Mouse (Mus musculus): Measurements from ENCODE around the gene Tceanc2.
"Not testable (repeated sequence)": the region's sequence is repeated elsewhere in the genome, so short reads cannot be mapped to it uniquely, and the experiment has no call there.

Gene Tceanc2

DNA sequence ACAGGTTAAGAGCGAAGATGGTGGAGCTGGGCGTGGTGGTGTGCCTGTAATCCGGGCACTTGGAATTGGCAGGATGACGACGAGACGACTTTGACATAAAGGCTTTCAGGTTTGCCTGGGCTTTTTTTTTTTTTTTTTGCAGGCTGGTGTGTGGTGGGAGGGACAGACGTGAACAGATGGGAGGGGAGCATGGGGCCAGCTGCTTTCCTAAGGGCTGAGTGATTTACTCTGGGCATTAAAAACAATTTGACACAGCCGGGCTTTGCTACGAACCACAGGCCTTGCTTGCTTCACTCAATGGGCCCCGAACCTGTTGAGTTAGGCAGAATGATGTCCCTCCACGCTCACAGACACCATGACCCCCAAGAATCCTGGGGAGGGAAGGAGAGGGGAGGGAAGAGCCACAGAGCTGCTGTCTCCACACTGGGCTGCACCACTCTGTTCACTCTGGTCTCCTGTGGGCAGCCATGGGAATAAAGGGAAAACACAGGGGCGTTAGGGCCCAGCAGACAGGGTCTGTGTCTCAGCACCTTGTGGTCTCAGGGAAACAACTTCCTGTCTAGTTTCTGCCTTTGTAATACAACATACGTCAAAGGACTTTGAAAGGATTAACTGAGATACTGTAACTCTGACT is 51.9 kb downstream of the Tceanc2 start:
- DNase-seq (ENCODE audit: low read depth, low spot score), result no peak

DNA sequence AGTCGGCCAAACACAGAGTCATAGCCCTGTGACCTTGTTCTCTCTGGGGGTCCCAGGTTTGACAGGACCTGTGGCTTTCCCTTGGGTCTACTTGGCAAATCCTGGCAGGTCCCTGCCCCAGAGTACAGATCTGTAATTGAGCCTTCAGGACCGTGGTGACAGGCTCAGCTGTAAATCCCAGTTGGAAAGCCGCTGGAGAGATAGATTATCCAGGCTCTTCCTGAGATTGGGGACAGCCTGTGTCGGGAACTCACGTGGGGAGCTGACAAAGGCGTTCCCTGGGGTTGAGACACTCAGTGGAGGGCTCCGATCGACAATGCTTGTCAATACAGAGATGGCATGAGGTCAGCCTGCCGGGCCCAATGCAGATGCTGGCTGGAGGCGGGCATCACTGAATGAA is 52.5 kb downstream of the Tceanc2 start:
- no peak for DNase-seq (ENCODE audit: low read depth, low spot score)

GRCm38 (mm10) chr4:107125101-107125500 is 53.8 kb downstream of the Tceanc2 start:
- DNase-seq (ENCODE audit: low read depth, low spot score), result no peak

DNA sequence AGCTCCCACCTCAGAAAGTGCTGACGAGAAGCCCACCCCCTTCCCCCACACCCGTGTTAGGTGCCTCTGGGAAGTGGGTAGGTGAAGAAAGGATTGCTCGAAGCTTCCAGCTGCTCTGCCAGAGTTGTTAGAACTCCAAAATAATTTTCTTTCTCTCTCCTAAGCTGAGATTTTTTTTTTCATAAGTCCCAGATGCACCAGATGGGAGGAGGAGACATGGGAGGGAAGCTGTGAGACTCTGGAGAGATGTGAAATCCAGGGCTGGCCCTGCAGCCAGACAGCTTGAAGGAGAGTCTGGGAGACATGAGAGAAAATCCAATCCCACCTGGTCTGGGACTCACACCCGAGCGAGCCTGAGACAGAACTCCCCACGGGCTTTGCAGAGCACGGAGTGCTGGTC is 54.5 kb downstream of the Tceanc2 start:
- no peak for DNase-seq (ENCODE audit: low read depth, low spot score)

DNA sequence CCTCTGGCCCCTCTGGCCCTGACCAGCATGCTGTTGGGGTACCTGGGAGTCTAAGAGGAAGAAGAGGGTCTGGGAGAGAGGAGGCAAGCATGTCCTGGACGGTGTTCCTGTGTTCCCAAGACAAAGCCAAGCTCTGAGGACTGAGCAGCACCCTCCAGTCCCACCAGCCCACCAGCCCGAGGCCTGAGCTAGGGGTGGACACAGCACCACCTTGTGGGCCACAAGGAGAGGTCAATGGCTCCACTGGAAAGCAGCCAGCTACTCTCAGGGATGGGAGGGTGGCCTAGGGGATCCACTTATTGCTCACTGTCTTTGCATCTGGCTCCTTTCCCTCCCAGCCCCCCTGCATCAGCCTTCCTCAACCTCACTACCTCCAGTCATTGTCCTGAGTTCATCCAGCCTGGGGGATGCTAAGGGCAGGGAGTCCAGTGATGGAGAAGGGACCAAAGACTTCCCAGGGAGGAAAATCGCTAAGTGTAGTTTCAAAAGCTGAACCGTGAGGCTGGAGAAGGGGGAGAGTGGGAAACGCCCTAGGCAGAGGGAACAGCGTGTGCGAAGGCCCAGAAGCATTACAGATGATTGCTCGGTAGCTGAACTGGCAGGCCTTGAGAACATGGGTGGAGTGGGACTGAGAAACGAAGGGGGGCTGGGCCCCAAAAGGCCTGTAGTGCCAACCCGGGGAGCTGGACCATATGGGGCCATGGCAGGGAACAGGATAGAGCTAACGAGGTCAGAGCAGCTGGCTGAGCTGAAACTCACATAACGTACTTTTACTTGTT is 57.6 kb downstream of the Tceanc2 start:
- DNase-seq (ENCODE audit: low read depth, low spot score), result no peak

- DNase-seq (ENCODE audit: low read depth, low spot score), result no peak
Measured at GRCm38 (mm10) chr4:107120676-107121075, 58.2 kb downstream of the Tceanc2 start.

- DNase-seq (ENCODE audit: low read depth, low spot score), result no peak
Measured at GRCm38 (mm10) chr4:107119056-107119455, 59.9 kb downstream of the Tceanc2 start.

GRCm38 (mm10) chr4:107117741-107118385 is 61.1 kb downstream of the Tceanc2 start:
- DNase-seq (ENCODE audit: low read depth, low spot score), result no peak

DNA sequence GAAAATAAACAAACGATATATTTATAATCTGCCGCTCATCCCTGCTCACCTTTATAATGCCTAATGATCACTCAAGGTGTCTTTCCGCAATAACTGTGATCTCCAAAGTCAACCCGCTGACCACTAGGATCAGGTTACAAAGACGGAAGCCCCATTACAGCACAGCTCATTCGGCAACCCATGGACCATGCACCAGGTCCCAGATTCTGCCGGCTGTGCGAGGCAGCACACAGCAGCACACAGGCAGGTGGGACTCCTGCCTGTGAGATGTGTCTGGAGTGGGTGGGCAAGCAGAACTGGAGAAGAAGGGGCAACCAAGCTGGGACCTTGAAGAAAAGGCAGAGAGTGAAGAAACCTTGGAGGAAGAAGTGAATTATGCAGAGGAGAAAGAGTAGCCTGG is 64.6 kb downstream of the Tceanc2 start:
- DNase-seq (ENCODE audit: low read depth, low spot score), result no peak

- DNase-seq (ENCODE audit: low read depth, low spot score), result not testable (repeated sequence)
Measured at GRCm38 (mm10) chr4:107109181-107109580, 69.7 kb downstream of the Tceanc2 start.

DNA sequence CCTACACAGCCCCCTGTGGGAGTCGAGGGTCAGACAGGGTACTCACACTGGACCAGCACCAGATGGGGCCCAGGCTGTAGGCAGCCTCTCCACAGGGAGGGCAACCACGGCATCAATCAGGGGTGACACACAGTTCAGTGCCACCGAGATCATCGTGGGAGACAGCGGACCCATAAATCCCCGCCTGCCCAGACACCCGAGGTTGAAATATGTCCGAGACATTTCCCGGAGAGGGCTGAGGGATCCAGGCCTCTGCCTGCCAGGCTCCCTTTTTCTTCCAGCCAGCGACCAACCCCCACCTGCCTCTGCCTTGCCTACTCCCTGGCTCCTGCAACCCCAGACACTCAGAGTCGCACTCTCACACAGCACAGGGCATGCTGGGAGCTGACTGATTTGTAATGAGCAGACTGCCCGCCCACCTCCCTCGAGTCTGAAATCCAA is 70.6 kb downstream of the Tceanc2 start:
- no peak for DNase-seq (ENCODE audit: low read depth, low spot score)

- no peak for DNase-seq (ENCODE audit: low read depth, low spot score)
Measured at GRCm38 (mm10) chr4:107106777-107107176, 72.1 kb downstream of the Tceanc2 start.

- no peak for DNase-seq (ENCODE audit: low read depth, low spot score)
Measured at GRCm38 (mm10) chr4:107102220-107102619, 76.7 kb downstream of the Tceanc2 start.

DNA sequence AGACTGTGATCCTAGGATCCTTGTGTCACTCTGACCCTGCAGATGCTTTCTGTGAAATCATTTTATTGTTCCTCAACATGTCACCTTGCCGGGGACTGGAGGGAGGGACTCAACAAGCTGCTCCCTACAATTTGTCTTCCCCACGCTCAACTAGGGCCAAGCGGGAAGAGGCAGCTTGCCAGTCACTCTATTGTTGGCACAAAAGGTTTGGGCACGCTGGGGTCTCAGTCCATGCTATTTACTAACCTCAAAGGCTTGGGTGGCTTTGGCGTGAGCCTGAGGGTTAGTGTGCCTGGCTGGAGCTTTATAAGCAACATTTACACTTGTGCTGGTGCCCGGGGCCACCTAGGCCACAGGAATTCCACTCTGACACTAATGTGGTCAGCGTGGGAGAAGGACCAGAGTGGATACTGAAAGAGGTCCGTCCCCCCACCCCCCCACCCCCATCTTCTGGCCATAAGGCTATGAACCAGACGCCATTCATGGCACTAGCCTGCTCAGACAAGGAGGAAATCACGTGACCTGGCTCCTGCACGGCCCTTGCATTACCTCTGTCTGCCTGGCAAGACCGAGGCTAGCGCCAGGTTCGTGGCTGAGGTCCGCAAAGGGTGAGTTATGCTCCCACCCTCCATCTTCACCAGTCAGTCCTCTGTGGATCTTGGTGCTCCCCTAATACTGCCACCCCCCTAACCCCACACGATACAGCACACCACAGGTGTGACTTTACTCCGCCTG is 80.0 kb downstream of the Tceanc2 start:
- DNase-seq (ENCODE audit: low read depth, low spot score), result no peak

- DNase-seq (ENCODE audit: low read depth, low spot score), result no peak
Measured at GRCm38 (mm10) chr4:107098375-107098774, 80.5 kb downstream of the Tceanc2 start.

- no peak for DNase-seq (ENCODE audit: low read depth, low spot score)
Measured at GRCm38 (mm10) chr4:107097871-107098270, 81.0 kb downstream of the Tceanc2 start.

DNA sequence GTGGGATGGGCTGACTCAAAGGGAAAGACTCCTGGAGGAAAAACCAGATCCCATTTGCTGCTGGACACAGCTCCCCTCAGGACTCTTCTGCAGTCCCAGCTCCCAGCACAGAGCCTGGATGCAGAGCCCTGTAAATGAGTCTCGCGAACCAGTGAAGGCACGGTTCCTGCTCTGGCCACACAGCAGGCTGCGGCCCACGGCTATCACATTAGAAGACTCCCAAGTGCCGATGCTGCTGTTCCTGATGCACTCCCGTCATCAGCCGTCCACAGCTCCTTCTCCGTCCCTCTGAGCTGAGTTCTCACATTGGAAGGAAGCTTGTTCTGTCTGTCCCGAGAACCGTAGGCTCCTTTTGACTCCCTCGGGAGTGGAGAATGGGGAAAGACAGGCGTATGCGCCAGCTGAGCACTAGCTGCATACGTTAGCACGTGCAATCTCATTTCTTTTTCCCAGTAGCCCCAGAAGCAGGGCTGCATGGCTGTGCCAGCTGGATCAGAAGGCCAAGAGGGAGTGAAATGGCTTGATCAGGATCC is 82.0 kb downstream of the Tceanc2 start, which contains the start of gene Cdcp2:
TSS of gene Cdcp2 (plus strand) at position 51 of the 533 bp plus-strand sequence.
- DNase-seq (ENCODE audit: low read depth, low spot score), result no peak

- no peak for DNase-seq (ENCODE audit: low read depth, low spot score)
Measured at GRCm38 (mm10) chr4:107096043-107096442, 82.9 kb downstream of the Tceanc2 start.

- DNase-seq (ENCODE audit: low read depth, low spot score), result no peak
Measured at GRCm38 (mm10) chr4:107094484-107095187, 84.3 kb downstream of the Tceanc2 start.

DNA sequence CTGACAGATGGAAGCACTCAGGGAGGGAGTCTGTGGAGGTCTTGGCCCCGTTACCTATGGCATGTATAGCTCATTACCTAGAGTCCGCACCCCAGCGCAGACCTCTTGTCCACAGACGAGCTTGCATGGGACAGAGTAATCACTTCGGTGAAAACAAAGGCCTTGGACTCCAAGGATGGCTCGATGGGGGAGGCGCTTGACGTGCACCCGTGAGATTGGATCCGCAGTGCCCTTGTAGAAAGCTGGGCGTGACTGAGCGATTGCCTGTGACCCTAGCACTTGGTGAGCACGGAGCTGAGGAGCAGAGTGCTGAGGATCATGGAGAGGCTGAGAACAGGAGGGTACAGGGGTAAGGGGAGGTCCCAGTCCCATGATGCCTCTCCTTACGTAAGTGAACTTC is 87.2 kb downstream of the Tceanc2 start:
- no peak for DNase-seq (ENCODE audit: low read depth, low spot score)

GRCm38 (mm10) chr4:107084858-107085257 is 94.1 kb downstream of the Tceanc2 start:
- no peak for DNase-seq (ENCODE audit: low read depth, low spot score)
